Mouse (Mus musculus) lung, embryonic 14.5 days (tissue): Measurements from ENCODE around the gene Cdh15. TPM values are rescaled to one million over a fixed set of nuclear protein-coding genes. Genes with fewer than 3 reads are reported as not detected.
A peak's percentile ranks its signal among the peaks of the same experiment; 100 is the strongest.

Experiments used
- ATAC-seq: fragments of 200-750 bp; cut with Nextera tagmentation; 2 replicates; pipeline ENCODE4 v1.8.0; 2017; ENCODE audit warnings: mild to moderate bottlenecking, moderate TSS enrichment, moderate library complexity; ENCODE audit not compliant: insufficient read depth
- DNase-seq: peaks from one replicate; pipeline ENCODE4 v3.0.0-alpha.2; 2015
- H3K27ac ChIP-seq: fragments of 300-500 bp; sonication (generic); 2 replicates; pipeline ENCODE4 v1.5.1; 2014; ENCODE audit warnings: low read depth, mild to moderate bottlenecking, moderate library complexity
- H3K27me3 ChIP-seq: fragments of 300-500 bp; sonication (generic); 2 replicates; pipeline ENCODE4 v1.6.1; 2014; ENCODE audit warnings: low read length, control low read depth; ENCODE audit not compliant: insufficient read depth
- H3K36me3 ChIP-seq: fragments of 300-500 bp; sonication (generic); 2 replicates; pipeline ENCODE4 v1.6.1; 2014; ENCODE audit warnings: control low read depth; ENCODE audit not compliant: insufficient read depth
- H3K4me1 ChIP-seq: fragments of 300-500 bp; sonication (generic); 2 replicates; pipeline ENCODE4 v1.6.1; 2014; ENCODE audit warnings: antibody characterized with exemption, control low read depth; ENCODE audit not compliant: insufficient read depth
- H3K4me2 ChIP-seq: fragments of 300-500 bp; sonication (generic); 2 replicates; pipeline ENCODE4 v1.6.1; 2014; ENCODE audit warnings: mild to moderate bottlenecking
- H3K4me3 ChIP-seq: fragments of 300-500 bp; sonication (generic); 2 replicates; pipeline ENCODE4 v1.5.1; 2014; ENCODE audit warnings: low read depth, low read length
- H3K9ac ChIP-seq: fragments of 300-500 bp; sonication (generic); 2 replicates; pipeline ENCODE4 v1.6.1; 2014
- H3K9me3 ChIP-seq: fragments of 300-500 bp; sonication (generic); 2 replicates; pipeline ENCODE4 v1.6.1; 2016; ENCODE audit warnings: low read depth, low read length, control low read depth
- CTCF ChIP-seq: IDR thresholded peaks from 2 replicates; pipeline ENCODE4 v1.5.1; 2016; ENCODE audit warnings: antibody characterized with exemption, low read depth
- WGBS: fragments of 180-500 bp; shearing (Covaris S2); extraction: QIAGEN DNeasy Blood & Tissue Kit; methylation state at CpG from one replicate; pipeline ENCODE4 v1.1.7; 2014; 5-methylcytosine and 5-hydroxymethylcytosine counted together
- polyA plus RNA-seq: library from polyadenylated mRNA; unstranded; fragments of >200 nt; fragmentation: Nextera tagmentation; extraction: Ambion mirVana; gene quantifications from 2 replicates; pipeline ENCODE4 v1.2.1, GENCODE M21; 2014

The Cdh15 gene
- polyA plus RNA-seq, 1 experiment from 2014 or later: not detected

DNA sequence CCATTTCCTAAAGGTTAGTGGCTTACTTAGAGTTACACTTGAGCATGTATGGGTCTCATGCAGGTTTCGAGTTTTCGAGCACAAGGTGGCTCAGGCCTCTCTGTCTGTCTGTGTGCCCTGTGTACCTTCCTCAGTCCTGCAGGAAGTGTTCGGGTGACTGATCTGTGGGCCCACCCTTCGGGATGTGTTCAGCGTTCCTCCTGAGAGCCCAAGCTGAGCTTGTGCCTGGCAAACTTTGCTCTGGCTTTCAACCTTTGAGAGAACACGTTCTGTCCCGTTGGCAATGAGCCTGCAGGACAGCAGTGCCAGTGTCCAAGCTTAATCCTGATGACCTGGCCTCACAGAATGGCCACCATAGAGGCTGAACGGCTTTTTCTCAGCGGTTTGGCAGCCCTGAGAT, 22.8 kb upstream of the Cdh15 start:
- Histone ChIP-seq H3K27ac (no peak overlapping the region), H3K9me3 (no peaks in the 10 kb centered on the region), H3K36me3 (no peaks in the 10 kb centered on the region), H3K4me1 (no peaks in the 10 kb centered on the region), H3K4me3 (no peak overlapping the region), H3K4me2 (no peak overlapping the region), H3K27me3 (no peaks in the 10 kb centered on the region), H3K9ac (no peak overlapping the region)
- 64% methylated on average over 9 of the region's 9 CpGs for WGBS
- ATAC-seq (no peak), DNase-seq (no peak)
- no peak for TF ChIP-seq CTCF

DNA sequence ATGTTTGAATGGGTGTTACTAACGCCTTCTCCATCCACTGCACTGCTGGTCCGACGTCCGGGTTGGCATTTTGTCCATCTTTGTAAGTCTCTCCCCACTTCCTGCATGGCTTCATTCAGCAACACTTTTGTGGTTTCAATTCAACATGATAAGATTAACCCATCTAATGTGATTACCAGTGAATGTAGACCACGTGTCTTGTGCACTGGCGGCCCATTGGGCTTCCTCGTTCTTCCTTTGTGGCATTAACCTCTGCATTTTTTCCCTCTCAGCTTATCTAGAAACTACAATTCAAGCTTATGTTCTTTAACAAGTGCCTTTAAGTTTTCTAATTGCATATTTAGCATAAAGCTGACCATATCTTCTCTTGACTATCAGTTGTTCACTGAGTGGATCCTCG, 22.4 kb upstream of the Cdh15 start:
- H3K9ac ChIP-seq: no peak overlapping the region

DNA sequence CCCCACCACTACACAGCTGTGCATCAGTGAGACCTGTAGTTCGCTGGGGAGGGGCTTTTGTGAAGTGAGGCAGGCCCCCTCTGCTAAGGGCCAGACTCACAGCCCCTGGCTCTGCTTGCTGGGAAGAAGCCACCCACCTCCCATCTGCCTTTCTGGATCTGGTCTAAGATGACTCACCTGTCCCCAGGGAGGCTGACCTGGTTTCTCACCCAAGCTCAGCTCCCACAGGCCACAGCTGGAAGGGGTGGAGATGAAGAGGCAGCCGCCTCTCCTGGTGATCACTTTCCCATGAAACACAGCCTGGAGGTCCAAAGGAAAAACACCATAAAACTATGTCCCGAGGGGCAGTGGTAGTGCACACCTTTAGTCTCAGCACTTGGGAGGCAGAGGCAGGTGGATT, 18.4 kb upstream of the Cdh15 start:
- Histone ChIP-seq H3K36me3 (no peaks in the 10 kb centered on the region), H3K4me1 (no peaks in the 10 kb centered on the region), H3K4me3 (no peak overlapping the region), H3K27ac (no peak overlapping the region), H3K27me3 (no peaks in the 10 kb centered on the region), H3K4me2 (no peak overlapping the region), H3K9ac (no peak overlapping the region), H3K9me3 (no peaks in the 10 kb centered on the region)
- TF ChIP-seq CTCF: no peak
- 73% methylated on average over 3 of the region's 3 CpGs for WGBS
- DNase-seq: no peak
- no peak for ATAC-seq

More for the DNA sequence above, 22.4 kb upstream of the Cdh15 start:
- H3K27ac ChIP-seq: no peak overlapping the region
- no peak overlapping the region for H3K4me3 ChIP-seq
- H3K9me3 ChIP-seq: no peaks in the 10 kb centered on the region
- H3K27me3 ChIP-seq: no peaks in the 10 kb centered on the region
- WGBS: 63% methylated on average over 8 of the region's 8 CpGs
- no peak for DNase-seq
- no peak overlapping the region for H3K4me2 ChIP-seq
- no peak for ATAC-seq
- no peaks in the 10 kb centered on the region for H3K4me1 ChIP-seq
- H3K36me3 ChIP-seq: no peaks in the 10 kb centered on the region
- no peak for TF ChIP-seq CTCF

DNA sequence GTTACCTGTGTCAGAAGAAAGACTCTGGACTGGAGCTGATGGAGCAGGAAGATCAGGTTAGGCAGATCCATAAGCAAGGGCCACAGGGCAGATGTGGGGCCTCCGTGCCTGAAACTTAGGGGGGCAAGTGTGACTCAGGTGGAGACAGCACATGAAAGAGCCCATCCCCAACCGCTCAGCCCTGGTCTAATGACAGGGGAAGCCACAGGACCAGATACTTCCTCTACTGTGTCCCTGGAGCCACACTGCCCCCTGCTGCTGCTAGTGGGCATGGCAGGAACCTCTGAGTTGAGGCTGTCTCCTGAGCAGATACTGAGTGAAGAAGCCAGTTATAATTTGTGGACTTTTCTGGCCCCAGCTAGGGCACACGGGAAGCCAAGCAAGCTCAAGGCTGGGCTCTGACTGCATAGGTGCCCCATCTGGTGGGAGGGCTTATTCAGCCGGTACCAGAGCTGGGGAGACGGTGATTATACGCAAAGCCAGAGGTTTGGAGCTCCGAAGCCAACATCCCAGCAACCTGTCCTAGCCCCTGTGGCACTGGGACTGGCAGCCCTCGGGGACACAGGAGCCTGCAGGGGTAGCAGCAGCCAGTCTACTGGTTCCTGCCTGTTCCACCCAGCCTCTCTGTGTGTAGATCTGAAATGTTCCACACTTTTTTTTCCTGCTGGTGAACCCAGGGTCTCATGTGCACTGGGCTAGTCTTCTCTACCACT, 17.3 kb upstream of the Cdh15 start:
- Histone ChIP-seq H3K36me3 (no peaks in the 10 kb centered on the region), H3K27ac (no peak overlapping the region), H3K4me1 (no peaks in the 10 kb centered on the region), H3K27me3 (no peaks in the 10 kb centered on the region), H3K9me3 (no peaks in the 10 kb centered on the region), H3K4me3 (no peak overlapping the region), H3K9ac (no peak overlapping the region), H3K4me2 (no peak overlapping the region)
- DNase-seq (peak; percentile 93), ATAC-seq (peak; percentile 67; the same call in 1 of the 2 replicates)
- peak; percentile 99 for TF ChIP-seq CTCF
- 42% methylated on average over 8 of the region's 8 CpGs for WGBS

DNA sequence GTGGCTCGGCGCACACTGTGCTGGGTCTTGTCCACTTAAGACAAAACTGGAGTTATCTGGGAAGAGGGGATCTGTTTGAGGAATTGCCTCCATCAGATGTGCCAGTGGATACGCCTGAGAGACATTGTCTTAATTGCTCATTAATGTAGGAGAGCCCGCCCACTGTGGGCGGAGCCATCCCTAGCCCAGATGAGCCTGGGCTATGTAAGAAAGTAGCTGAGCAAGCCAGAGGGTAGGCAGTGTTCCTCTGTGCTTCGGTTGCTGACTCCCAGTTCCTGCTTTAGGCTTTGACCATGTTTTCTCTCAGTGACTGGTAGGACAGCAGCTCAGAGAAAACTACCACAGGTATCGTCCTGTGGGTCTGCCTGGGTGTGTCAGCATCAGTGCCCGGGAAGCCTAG, 13.3 kb upstream of the Cdh15 start:
- Histone ChIP-seq H3K27me3 (no peaks in the 10 kb centered on the region), H3K4me3 (no peak overlapping the region), H3K9ac (no peak overlapping the region), H3K4me1 (no peaks in the 10 kb centered on the region), H3K9me3 (no peaks in the 10 kb centered on the region), H3K4me2 (no peak overlapping the region), H3K27ac (no peak overlapping the region), H3K36me3 (no peaks in the 10 kb centered on the region)
- TF ChIP-seq CTCF: no peak
- DNase-seq (no peak), ATAC-seq (no peak)
- WGBS: 80% methylated on average over 8 of the region's 8 CpGs

DNA sequence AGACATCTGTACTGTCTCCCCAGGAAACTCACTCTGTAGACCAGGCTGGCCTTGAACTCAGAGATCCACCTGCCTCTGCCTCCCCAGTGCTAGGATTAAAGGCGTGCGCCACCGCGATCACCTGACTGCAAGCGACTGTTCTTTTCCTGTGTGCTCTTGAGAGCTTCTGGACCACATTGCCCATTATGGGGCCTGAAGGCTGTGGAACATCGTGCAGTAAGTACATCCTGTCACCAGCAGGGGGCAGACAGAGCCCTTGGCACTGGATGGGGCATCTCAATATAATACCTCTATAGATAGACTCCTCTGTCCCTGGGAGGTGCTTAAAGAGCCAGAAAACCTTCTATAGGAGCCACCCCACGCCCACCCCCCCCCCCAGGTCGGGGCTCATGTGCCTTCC, 12.8 kb upstream of the Cdh15 start:
- H3K4me3 ChIP-seq: no peak overlapping the region
- H3K9ac ChIP-seq: no peak overlapping the region
- WGBS: 31% methylated on average over 8 of the region's 8 CpGs
- no peaks in the 10 kb centered on the region for H3K9me3 ChIP-seq
- DNase-seq: peak; percentile 90
- no peaks in the 10 kb centered on the region for H3K4me1 ChIP-seq
- TF ChIP-seq CTCF: peak; percentile 85
- no peaks in the 10 kb centered on the region for H3K27me3 ChIP-seq
- H3K27ac ChIP-seq: no peak overlapping the region
- ATAC-seq: peak; percentile 57; the same call in 1 of the 2 replicates
- no peaks in the 10 kb centered on the region for H3K36me3 ChIP-seq
- no peak overlapping the region for H3K4me2 ChIP-seq

DNA sequence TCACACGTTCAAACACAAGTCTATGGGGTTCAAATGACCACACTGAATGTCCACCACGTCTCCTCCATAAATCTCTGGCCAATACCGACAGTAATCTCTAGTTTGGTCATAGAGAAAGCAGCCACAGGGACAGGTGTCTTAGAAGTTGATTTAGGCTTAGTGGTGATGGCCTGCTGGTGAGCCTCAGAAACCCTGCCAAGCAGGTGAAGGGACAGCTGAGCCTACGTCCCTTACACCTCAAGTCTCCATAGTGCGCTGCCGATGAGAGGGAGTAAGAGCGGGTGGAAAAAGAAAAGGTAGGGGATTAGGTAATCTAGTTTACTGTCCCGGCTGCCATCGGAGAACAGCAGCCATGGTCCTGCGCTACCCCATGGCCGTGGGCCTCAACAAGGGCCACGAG, 11.6 kb upstream of the Cdh15 start:
- H3K4me2 ChIP-seq: no peak overlapping the region
- H3K27ac ChIP-seq: no peak overlapping the region
- H3K27me3 ChIP-seq: no peaks in the 10 kb centered on the region
- H3K9ac ChIP-seq: no peak overlapping the region
- 74% methylated on average over 12 of the region's 12 CpGs for WGBS
- ATAC-seq (no peak), DNase-seq (no peak)
- no peak for TF ChIP-seq CTCF
- no peaks in the 10 kb centered on the region for H3K4me1 ChIP-seq
- no peaks in the 10 kb centered on the region for H3K9me3 ChIP-seq
- H3K36me3 ChIP-seq: no peaks in the 10 kb centered on the region
- H3K4me3 ChIP-seq: no peak overlapping the region
